ENCODE assay signal across 19 mouse cellular contexts in genomic region chr8:77650646-77651190, GRCm38 (mm10). TPM values are rescaled to one million over a fixed set of nuclear protein-coding genes. Genes with fewer than 3 reads are reported as not detected.
DNase-seq lines count a peak whose midpoint lies in the region; ATAC-seq and TF ChIP-seq lines count a peak whose summit lies in the region.
"Had no signal": no experiment of that assay in that cellular context is flagged by ENCODE, and none has a peak within 500 bp of the region (broad histone marks: within the 10 kb centered on the region; RNA-seq: fewer than 3 reads in every experiment).

No protein-coding gene starts in this region.

- peak; percentile 20 for DNase-seq in embryo, embryonic 10 days (ENCODE audit: low spot score)
- no peak for DNase-seq in embryo, embryonic 9.5 days (ENCODE audit: extremely low spot score)
- no peak for DNase-seq in kidney, postnatal 36 days
- peak; percentile 12 for DNase-seq in lung, postnatal 36 days
- DNase-seq in lung, postnatal 10 days: no peak
- no peak for DNase-seq in ovary, postnatal 36 days (ENCODE audit: low spot score)
- no peak for DNase-seq in midbrain, postnatal 0 days (ENCODE audit: low spot score)
- DNase-seq: cerebellum, adult 11 months; cerebellum, postnatal 36 days; gastrocnemius, postnatal 14 days; liver, embryonic 13.5 days; lung, postnatal 14 days; right cerebral cortex, postnatal 14 days; thymus, postnatal 14 days had no signal

- no peaks in the 10 kb centered on the region for H3K27me3 ChIP-seq in kidney, embryonic 14.5 days (ENCODE audit: control insufficient read depth, insufficient read depth, low read length)
- H3K27me3 ChIP-seq in midbrain, postnatal 0 days (ENCODE audit: insufficient read depth, low read length): no peaks in the 10 kb centered on the region
- H3K27me3 ChIP-seq: liver, embryonic 13.5 days; neural tube, embryonic 12.5 days; stomach, embryonic 15.5 days had no signal

- H3K4me1 ChIP-seq in kidney, embryonic 14.5 days (ENCODE audit: control insufficient read depth, insufficient read depth, low read length): no peaks in the 10 kb centered on the region
- no peaks in the 10 kb centered on the region for H3K4me1 ChIP-seq in midbrain, postnatal 0 days (ENCODE audit: insufficient read depth, low read length)
- H3K4me1 ChIP-seq: liver, embryonic 13.5 days; neural tube, embryonic 12.5 days; stomach, embryonic 15.5 days had no signal

- no peak for TF ChIP-seq CTCF in midbrain, postnatal 0 days (IDR thresholded peaks at IDR 0.05)

- H3K9ac ChIP-seq in kidney, embryonic 14.5 days (ENCODE audit: low read depth, low read length): no peak overlapping the region
- H3K9ac ChIP-seq in midbrain, postnatal 0 days (replicated peaks; ENCODE audit: low read length, poor library complexity, severe bottlenecking): no peak overlapping the region
- H3K9ac ChIP-seq: liver, embryonic 13.5 days; neural tube, embryonic 12.5 days; stomach, embryonic 15.5 days had no signal

- no peak overlapping the region for H3K4me2 ChIP-seq in kidney, embryonic 14.5 days (replicated peaks; ENCODE audit: low read depth, low read length)
- no peak overlapping the region for H3K4me2 ChIP-seq in midbrain, postnatal 0 days (ENCODE audit: low read depth, low read length, poor library complexity, severe bottlenecking)
- H3K4me2 ChIP-seq: liver, embryonic 13.5 days; neural tube, embryonic 12.5 days; stomach, embryonic 15.5 days had no signal

- H3K27ac ChIP-seq in kidney, embryonic 14.5 days (ENCODE audit: low read depth, low read length): peak overlapping the region; percentile 56; the same call in 1 of the 2 replicates
- H3K27ac ChIP-seq in midbrain, postnatal 0 days (ENCODE audit: low read depth, low read length): no peak overlapping the region
- H3K27ac ChIP-seq: left cerebral cortex, adult 2 months; liver, embryonic 13.5 days; midbrain, embryonic 10.5 days; neural tube, embryonic 12.5 days; stomach, embryonic 15.5 days had no signal

- WGBS in kidney, embryonic 14.5 days: 25% methylated on average over 1 of the region's 1 CpGs
- 51% methylated on average over 1 of the region's 1 CpGs for WGBS in midbrain, postnatal 0 days

- no peak overlapping the region for H3K4me3 ChIP-seq in kidney, embryonic 14.5 days (ENCODE audit: low read length)
- no peak overlapping the region for H3K4me3 ChIP-seq in midbrain, postnatal 0 days (ENCODE audit: low read depth, low read length)
- H3K4me3 ChIP-seq: left cerebral cortex, adult 2 months; liver, embryonic 13.5 days; midbrain, embryonic 10.5 days; neural tube, embryonic 12.5 days; stomach, embryonic 15.5 days had no signal

- H3K36me3 ChIP-seq in kidney, embryonic 14.5 days (ENCODE audit: control insufficient read depth, insufficient read depth, low read length): no peaks in the 10 kb centered on the region
- no peaks in the 10 kb centered on the region for H3K36me3 ChIP-seq in midbrain, postnatal 0 days (ENCODE audit: insufficient read depth, low read length)
- H3K36me3 ChIP-seq: liver, embryonic 13.5 days; midbrain, embryonic 10.5 days; neural tube, embryonic 12.5 days; stomach, embryonic 15.5 days had no signal

- ATAC-seq in kidney, embryonic 14.5 days (ENCODE audit: low FRiP score, low TSS enrichment): peak; percentile 80; the same call in 1 of the 2 replicates
- no peak for ATAC-seq in midbrain, postnatal 0 days (ENCODE audit: low FRiP score)

- H3K9me3 ChIP-seq in kidney, embryonic 14.5 days (ENCODE audit: control insufficient read depth, low read length): no peaks in the 10 kb centered on the region
- no peaks in the 10 kb centered on the region for H3K9me3 ChIP-seq in midbrain, postnatal 0 days (ENCODE audit: low read length)
- H3K9me3 ChIP-seq: liver, embryonic 13.5 days; midbrain, embryonic 10.5 days; neural tube, embryonic 12.5 days; stomach, embryonic 15.5 days had no signal

RNA-seq across cellular contexts. Expression of gene Tmem184c, which starts 40.2 kb away (rescaled TPM):
- polyA plus RNA-seq in kidney, embryonic 14.5 days (2014; fragmentation: Nextera tagmentation; extraction: Ambion mirVana): 29.3 and 43.1 TPM in 2 replicates
- 61.9 and 75.0 TPM in 2 replicates for total RNA-seq in midbrain, postnatal 0 days (2014; rRNA removed)
- polyA plus RNA-seq in midbrain, postnatal 0 days (2015; fragmentation: Nextera tagmentation; extraction: Ambion mirVana): 64.0 and 65.1 TPM in 2 replicates

Comparison
In these comparisons a context has a peak if more than half of its experiments do, and no peak if none do; other contexts are left out.
1. DNase-seq: peak in embryo, embryonic 10 days (single experiment) and lung, postnatal 36 days (single experiment); none in embryo, embryonic 9.5 days (single experiment), kidney, postnatal 36 days (0 of 2), lung, postnatal 10 days (single experiment), ovary, postnatal 36 days (single experiment) and midbrain, postnatal 0 days (single experiment).